Mouse (Mus musculus): ENCODE measurements at regions not wholly inside any gene's neighbourhood (a gene's known extent, or its start where the extent isn't known, plus 50 kb on each side); places are given as distances from the start of the nearest gene placed in this dataset.
A peak's percentile ranks its signal among the peaks of the same experiment; 100 is the strongest.

DNA sequence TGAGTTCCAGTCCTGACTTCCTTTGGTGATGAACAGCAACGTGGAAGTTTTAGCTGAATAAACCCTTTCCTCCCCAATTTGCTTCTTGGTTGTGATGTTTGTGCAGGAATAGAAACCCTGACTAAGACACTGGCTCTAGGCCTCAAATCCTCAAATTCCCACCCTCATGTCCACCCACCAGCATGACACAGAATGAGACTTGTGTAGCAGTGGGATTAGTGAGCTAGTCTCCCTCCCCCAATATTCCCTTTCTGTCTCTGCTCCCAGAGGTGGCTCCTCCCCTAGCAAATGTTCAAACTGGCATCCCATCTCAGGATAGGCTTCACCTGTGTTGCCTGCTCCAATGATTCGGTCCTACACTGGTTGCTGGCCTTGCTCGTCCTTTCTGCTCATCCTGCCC is 94.1 kb upstream of the Myocd start:
- WGBS (ENCODE audit: insufficient replicate concordance) = 57% methylated on average over 3 of the region's 3 CpGs
- Histone ChIP-seq H3K9ac (replicated peaks) (no peak overlapping the region), H3K4me2 (ENCODE audit: low read depth, low read length) (no peak overlapping the region), H3K4me1 (ENCODE audit: insufficient read depth) (no peaks in the 10 kb centered on the region), H3K4me3 (ENCODE audit: low read depth, low read length) (no peak overlapping the region), H3K27me3 (ENCODE audit: insufficient read depth, low read length) (no peaks in the 10 kb centered on the region), H3K9me3 (ENCODE audit: low read length) (no peaks in the 10 kb centered on the region), H3K36me3 (replicated peaks; ENCODE audit: insufficient read depth, low read length) (no peaks in the 10 kb centered on the region), H3K27ac (ENCODE audit: low read depth) (no peak overlapping the region)
- DNase-seq (no peak), ATAC-seq (no peak)
- TF ChIP-seq EP300 (IDR thresholded peaks at IDR 0.05; ENCODE audit: low read depth) (no peak), CTCF (IDR thresholded peaks at IDR 0.05; ENCODE audit: low read depth) (no peak)

DNA sequence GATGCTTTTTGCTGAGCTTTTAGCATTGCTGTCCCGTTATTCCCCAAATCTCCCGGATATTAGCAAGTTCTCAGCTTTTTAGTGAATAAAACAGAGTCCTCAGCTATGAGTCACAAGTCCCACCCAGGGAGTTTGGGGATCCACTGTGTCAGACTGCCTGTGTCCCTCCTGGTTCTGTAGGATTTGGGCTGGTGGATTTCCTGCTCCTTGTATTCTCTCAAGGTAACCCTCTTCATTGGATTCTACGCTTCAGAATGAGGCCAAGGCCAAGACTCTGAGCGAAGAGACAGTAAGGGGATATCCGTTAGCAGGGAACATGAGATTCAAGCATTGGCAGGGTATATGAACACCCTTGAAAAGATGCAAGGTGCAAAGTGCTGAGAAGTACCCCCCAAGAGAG is 90.9 kb upstream of the Myocd start:
- 71% methylated on average over 5 of the region's 5 CpGs for WGBS (ENCODE audit: insufficient replicate concordance)
- no peak for TF ChIP-seq CTCF (IDR thresholded peaks at IDR 0.05; ENCODE audit: low read depth)
- TF ChIP-seq EP300 (IDR thresholded peaks at IDR 0.05; ENCODE audit: low read depth) = no peak
- Histone ChIP-seq H3K4me2 (ENCODE audit: low read depth, low read length) (no peak overlapping the region), H3K27me3 (ENCODE audit: insufficient read depth, low read length) (no peaks in the 10 kb centered on the region), H3K4me3 (ENCODE audit: low read depth, low read length) (no peak overlapping the region), H3K36me3 (replicated peaks; ENCODE audit: insufficient read depth, low read length) (no peaks in the 10 kb centered on the region), H3K27ac (ENCODE audit: low read depth) (no peak overlapping the region), H3K9ac (replicated peaks) (no peak overlapping the region), H3K4me1 (ENCODE audit: insufficient read depth) (no peaks in the 10 kb centered on the region), H3K9me3 (ENCODE audit: low read length) (no peaks in the 10 kb centered on the region)
- DNase-seq (no peak), ATAC-seq (no peak)

DNA sequence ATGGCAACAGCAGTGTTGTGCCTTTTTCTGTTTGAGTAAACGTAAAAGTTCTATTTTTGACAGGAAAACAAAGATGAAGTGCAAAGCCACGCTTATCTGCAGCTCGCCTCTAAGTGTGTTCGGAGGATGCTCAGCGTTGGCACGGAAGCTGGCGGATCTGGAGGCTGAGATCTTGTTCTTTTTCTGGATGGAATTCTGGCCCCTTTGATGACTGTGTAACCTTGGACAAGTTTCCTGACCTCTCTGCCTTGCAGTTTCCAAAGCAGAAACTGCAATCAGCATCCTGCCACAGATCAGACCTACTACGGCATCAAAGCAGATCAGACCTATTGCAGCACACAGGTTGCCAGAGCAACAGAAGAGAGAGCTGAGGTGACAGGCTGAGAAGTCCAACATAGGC is 89.1 kb upstream of the Myocd start:
- H3K27ac ChIP-seq (ENCODE audit: low read depth) = no peak overlapping the region
- TF ChIP-seq CTCF (IDR thresholded peaks at IDR 0.05; ENCODE audit: low read depth) (no peak), EP300 (IDR thresholded peaks at IDR 0.05; ENCODE audit: low read depth) (no peak)
- WGBS (ENCODE audit: insufficient replicate concordance) = 77% methylated on average over 8 of the region's 8 CpGs
- DNase-seq (no peak), ATAC-seq (no peak)
- no peak overlapping the region for H3K9ac ChIP-seq (replicated peaks)
- no peak overlapping the region for H3K4me2 ChIP-seq (ENCODE audit: low read depth, low read length)
- H3K9me3 ChIP-seq (ENCODE audit: low read length) = no peaks in the 10 kb centered on the region
- H3K4me3 ChIP-seq (ENCODE audit: low read depth, low read length) = no peak overlapping the region
- no peaks in the 10 kb centered on the region for H3K4me1 ChIP-seq (ENCODE audit: insufficient read depth)
- no peaks in the 10 kb centered on the region for H3K27me3 ChIP-seq (ENCODE audit: insufficient read depth, low read length)
- H3K36me3 ChIP-seq (replicated peaks; ENCODE audit: insufficient read depth, low read length) = no peaks in the 10 kb centered on the region

DNA sequence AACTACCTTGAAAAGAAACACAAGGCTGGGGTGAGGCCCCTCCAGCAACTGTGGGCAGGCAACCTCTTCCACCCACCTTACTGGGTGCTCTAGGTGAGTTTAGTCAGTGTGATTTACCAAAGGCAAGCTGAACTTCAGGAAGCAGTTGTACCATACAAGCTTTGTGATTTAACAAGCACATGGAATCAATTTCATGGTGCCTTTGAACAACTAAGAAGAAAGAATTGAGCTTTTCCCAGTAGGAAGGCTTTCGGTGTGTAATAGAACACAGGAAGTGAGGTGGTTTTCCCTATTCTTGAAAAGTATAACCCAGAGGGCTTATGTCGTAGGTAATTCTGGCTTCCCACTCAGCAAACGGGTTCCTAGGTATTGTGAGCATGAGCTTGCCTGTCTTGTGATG is 82.7 kb upstream of the Myocd start:
- Histone ChIP-seq H3K9me3 (ENCODE audit: low read length) (no peaks in the 10 kb centered on the region), H3K4me2 (ENCODE audit: low read depth, low read length) (no peak overlapping the region), H3K4me1 (ENCODE audit: insufficient read depth) (no peaks in the 10 kb centered on the region), H3K27ac (ENCODE audit: low read depth) (no peak overlapping the region), H3K36me3 (replicated peaks; ENCODE audit: insufficient read depth, low read length) (no peaks in the 10 kb centered on the region), H3K4me3 (ENCODE audit: low read depth, low read length) (no peak overlapping the region), H3K9ac (replicated peaks) (no peak overlapping the region), H3K27me3 (ENCODE audit: insufficient read depth, low read length) (no peaks in the 10 kb centered on the region)
- 65% methylated on average over 3 of the region's 3 CpGs for WGBS (ENCODE audit: insufficient replicate concordance)
- ATAC-seq = no peak
- TF ChIP-seq CTCF (IDR thresholded peaks at IDR 0.05; ENCODE audit: low read depth) (no peak), EP300 (IDR thresholded peaks at IDR 0.05; ENCODE audit: low read depth) (no peak)
- DNase-seq = no peak

DNA sequence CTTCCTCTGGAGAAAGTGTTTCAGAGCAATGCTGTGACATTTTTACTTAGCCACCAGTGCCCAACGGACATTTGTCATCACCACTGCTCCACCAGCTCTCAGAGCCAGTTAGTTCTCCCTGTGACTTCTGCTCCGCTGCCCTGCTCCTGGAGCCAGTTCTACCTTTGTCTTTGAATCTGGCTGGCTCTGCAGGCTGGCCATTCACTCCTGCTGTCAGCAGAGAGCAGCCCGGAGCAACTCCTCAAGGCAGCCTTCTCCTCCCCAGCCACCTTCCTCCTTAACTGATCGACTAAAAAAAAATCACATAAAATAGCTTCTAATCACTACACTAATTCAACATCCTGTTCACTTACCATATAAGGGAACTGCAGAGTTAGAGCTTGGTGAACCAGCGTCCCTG is 79.2 kb upstream of the Myocd start:
- H3K4me3 ChIP-seq (ENCODE audit: low read depth, low read length) = no peak overlapping the region
- H3K27ac ChIP-seq (ENCODE audit: low read depth) = no peak overlapping the region
- H3K4me2 ChIP-seq (ENCODE audit: low read depth, low read length) = no peak overlapping the region
- H3K9ac ChIP-seq (replicated peaks) = no peak overlapping the region
- no peaks in the 10 kb centered on the region for H3K27me3 ChIP-seq (ENCODE audit: insufficient read depth, low read length)
- WGBS (ENCODE audit: insufficient replicate concordance) = 50% methylated on average over 5 of the region's 5 CpGs
- TF ChIP-seq CTCF (IDR thresholded peaks at IDR 0.05; ENCODE audit: low read depth) (no peak), EP300 (IDR thresholded peaks at IDR 0.05; ENCODE audit: low read depth) (no peak)
- DNase-seq = no peak
- no peak for ATAC-seq
- H3K4me1 ChIP-seq (ENCODE audit: insufficient read depth) = no peaks in the 10 kb centered on the region
- H3K9me3 ChIP-seq (ENCODE audit: low read length) = no peaks in the 10 kb centered on the region
- H3K36me3 ChIP-seq (replicated peaks; ENCODE audit: insufficient read depth, low read length) = no peaks in the 10 kb centered on the region

DNA sequence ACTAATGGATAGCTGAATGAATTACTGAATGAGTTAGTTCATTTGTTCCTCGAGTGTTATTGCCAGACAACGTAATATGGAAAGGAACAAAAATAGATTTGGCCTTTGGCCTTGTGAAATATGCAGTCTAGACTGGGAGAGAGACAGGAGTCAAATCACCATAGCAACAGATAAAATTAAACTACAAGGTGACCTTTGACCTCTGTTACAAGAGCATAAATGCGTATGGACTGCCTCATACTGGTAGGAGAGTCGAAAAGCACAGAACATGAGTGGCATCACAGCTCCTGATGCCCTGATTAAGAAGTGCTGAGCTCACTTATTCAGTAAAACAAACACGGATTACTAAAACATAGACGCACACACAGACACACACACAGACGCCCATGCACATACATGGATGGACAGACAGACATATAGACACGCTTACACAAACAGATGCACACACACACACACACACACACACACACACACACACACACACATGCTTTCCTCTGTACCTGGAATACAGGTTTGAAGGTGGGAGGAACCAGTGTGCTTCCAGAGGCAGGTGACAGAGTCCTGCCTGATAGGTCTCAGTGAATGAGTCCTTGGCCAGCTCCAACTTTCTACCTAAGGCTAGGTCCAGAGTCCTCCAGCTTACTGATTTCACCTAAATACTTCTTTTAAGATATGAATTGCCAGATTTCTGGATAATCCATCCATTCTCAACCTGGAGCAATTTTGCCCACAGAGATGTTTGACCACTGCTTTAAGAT is 72.1 kb upstream of the Myocd start:
- H3K4me3 ChIP-seq (ENCODE audit: low read depth, low read length) = no peak overlapping the region
- H3K4me1 ChIP-seq (ENCODE audit: insufficient read depth) = no peaks in the 10 kb centered on the region
- no peaks in the 10 kb centered on the region for H3K27me3 ChIP-seq (ENCODE audit: insufficient read depth, low read length)
- H3K4me2 ChIP-seq (ENCODE audit: low read depth, low read length) = no peak overlapping the region
- 68% methylated on average over 8 of the region's 8 CpGs for WGBS (ENCODE audit: insufficient replicate concordance)
- peak; percentile 47; the same call in 1 of the 2 replicates for ATAC-seq
- H3K27ac ChIP-seq (ENCODE audit: low read depth) = no peak overlapping the region
- DNase-seq = no peak
- H3K9me3 ChIP-seq (ENCODE audit: low read length) = no peaks in the 10 kb centered on the region
- no peak overlapping the region for H3K9ac ChIP-seq (replicated peaks)
- H3K36me3 ChIP-seq (replicated peaks; ENCODE audit: insufficient read depth, low read length) = no peaks in the 10 kb centered on the region
- TF ChIP-seq CTCF (IDR thresholded peaks at IDR 0.05; ENCODE audit: low read depth) (0 out of 2 replicates have a peak, but pooled peaks have one; percentile 15), EP300 (IDR thresholded peaks at IDR 0.05; ENCODE audit: low read depth) (no peak)

Measured in liver, postnatal 0 days (tissue).